Mouse (Mus musculus) myocyte (in vitro differentiated cells): ENCODE results near the gene Fam199x.

Experiments used
- CEBPB ChIP-seq: IDR thresholded peaks from 2 replicates; pipeline ENCODE4 v1.6.1; 2011; ENCODE audit warnings: mild to moderate bottlenecking, moderate library complexity; ENCODE audit not compliant: poor library complexity, insufficient read depth, severe bottlenecking
- E2F4 ChIP-seq: IDR thresholded peaks from one replicate; pipeline ENCODE4 v1.6.1; 2011; ENCODE audit warnings: mild to moderate bottlenecking, control low read depth, moderate library complexity; ENCODE audit not compliant: insufficient read depth
- MAX ChIP-seq: IDR thresholded peaks from one replicate; pipeline ENCODE4 v1.6.1; 2011; ENCODE audit warnings: low read depth, mild to moderate bottlenecking, control low read depth
- MYOG ChIP-seq, 3 experiments: IDR thresholded peaks; one replicate each; pipeline ENCODE4 v1.6.1; 2011; ENCODE audit warnings: control low read depth in 2 of 3, low read depth in 2 of 3, mild to moderate bottlenecking in 2 of 3; ENCODE audit not compliant: insufficient read length in 2 of 3, control insufficient read depth in 1 of 3, insufficient read depth in 1 of 3
- POLR2A ChIP-seq: IDR thresholded peaks from one replicate; pipeline ENCODE4 v1.6.1; 2011; ENCODE audit warnings: low read depth, mild to moderate bottlenecking, control low read depth, moderate library complexity; ENCODE audit not compliant: insufficient read length
- POLR2AphosphoS2 ChIP-seq: IDR thresholded peaks from one replicate; pipeline ENCODE4 v1.6.1; 2011; ENCODE audit warnings: low read depth, control low read depth; ENCODE audit not compliant: insufficient read length
- TCF12 ChIP-seq: IDR thresholded peaks from one replicate; pipeline ENCODE4 v1.6.1; 2011; ENCODE audit warnings: mild to moderate bottlenecking, control low read depth; ENCODE audit not compliant: poor library complexity, insufficient read depth, severe bottlenecking
- USF1 ChIP-seq: IDR thresholded peaks from one replicate; pipeline ENCODE4 v1.6.1; 2011; ENCODE audit warnings: low read depth, mild to moderate bottlenecking, control low read depth, moderate library complexity

DNA sequence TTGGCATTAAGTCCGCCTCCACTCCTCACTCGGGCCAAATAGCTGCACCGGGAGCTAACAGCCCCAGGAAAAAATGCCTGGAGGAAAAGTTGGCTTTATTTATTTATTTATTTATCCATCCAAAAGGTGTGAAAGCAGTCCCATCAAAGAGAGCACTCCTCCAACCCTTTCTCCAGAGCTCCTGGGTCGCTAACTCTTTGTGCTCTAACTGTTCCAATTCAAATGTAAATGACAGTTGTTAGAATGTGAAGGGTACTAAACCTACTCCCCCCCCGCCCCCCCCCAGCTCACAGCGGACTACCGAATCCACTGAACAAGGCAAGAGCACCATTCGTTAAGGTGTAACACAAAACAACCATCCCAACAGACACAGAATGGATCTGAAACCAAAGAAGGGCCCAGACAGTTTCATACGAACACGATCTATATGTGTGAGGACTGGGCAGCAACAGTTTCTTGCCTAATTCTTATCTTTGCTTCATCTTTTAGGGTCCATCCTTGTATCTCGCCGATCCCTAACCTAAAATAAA, 11.9 kb upstream of the Fam199x start:
- no peak for TF ChIP-seq POLR2A
- no peak for TF ChIP-seq USF1
- TF ChIP-seq MAX: no peak
- no peak for TF ChIP-seq CEBPB
- no peak for TF ChIP-seq TCF12
- no peak for TF ChIP-seq MYOG (IDR thresholded peaks at IDR 0.05; ENCODE audit: control insufficient read depth in 1 of 3, insufficient read depth in 1 of 3, insufficient read length in 2 of 3, low read depth in 2 of 3)
- no peak for TF ChIP-seq E2F4
- TF ChIP-seq POLR2AphosphoS2: no peak
